Comparison of ENCODE assay signal across 10 mouse cellular contexts in the genomic region with DNA sequence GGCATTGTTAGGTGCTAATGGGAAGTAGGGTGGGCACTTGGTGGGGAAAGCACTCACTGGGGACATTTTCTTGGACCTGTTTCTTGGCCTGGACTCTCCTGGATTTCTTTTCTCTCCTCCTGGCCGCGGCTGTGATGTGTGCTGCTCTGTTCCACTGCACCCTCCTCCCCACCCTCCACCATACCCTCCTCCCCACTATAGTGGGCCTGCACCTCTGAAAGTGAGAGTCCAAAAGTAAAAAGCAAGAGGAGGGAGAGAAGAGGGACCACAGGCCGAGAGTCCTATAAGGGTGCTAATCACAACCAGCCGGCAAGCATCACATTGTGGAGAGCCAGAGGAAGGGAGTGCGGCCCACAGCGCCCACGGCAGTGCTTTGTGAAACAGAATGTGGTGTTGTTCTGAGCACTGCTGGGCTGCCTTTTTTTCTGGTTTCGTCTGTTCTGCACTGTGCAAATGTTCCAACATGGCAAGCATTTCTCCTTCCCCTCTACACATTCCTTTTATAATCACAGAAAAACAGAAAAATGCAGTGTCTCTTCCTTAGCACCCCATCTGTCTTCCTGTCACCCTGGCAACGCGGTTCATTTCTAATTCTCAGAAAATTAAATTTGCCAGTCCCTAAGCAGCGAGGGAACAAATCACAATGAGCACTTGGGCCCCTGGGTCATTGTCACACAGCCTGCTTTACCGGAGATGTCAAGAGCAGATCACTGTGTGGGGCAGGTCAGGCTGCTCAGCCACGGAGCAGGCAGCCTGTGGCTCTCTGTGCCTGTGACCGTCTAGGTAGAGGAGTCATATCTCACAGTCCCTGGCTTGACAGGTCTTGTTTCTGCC. TPM values are rescaled to one million over a fixed set of nuclear protein-coding genes. Genes with fewer than 3 reads are reported as not detected.
DNase-seq lines count a peak whose midpoint lies in the region; ATAC-seq and TF ChIP-seq lines count a peak whose summit lies in the region.
"Had no signal": no experiment of that assay in that cellular context is flagged by ENCODE, and none has a peak within 500 bp of the region (broad histone marks: within the 10 kb centered on the region; RNA-seq: fewer than 3 reads in every experiment).

No protein-coding gene starts in this region.

- no peaks in the 10 kb centered on the region for H3K36me3 ChIP-seq in stomach, embryonic 16.5 days (ENCODE audit: control insufficient read depth, insufficient read depth, low read length)
- H3K36me3 ChIP-seq in stomach, postnatal 0 days (ENCODE audit: control insufficient read depth, insufficient read depth, low read length), result no peaks in the 10 kb centered on the region
- no peaks in the 10 kb centered on the region for H3K36me3 ChIP-seq in hindbrain, postnatal 0 days (ENCODE audit: insufficient read depth, low read length)
- no peaks in the 10 kb centered on the region for H3K36me3 ChIP-seq in limb, embryonic 15.5 days
- H3K36me3 ChIP-seq: G1E; heart, embryonic 15.5 days had no signal

- H3K4me2 ChIP-seq in stomach, embryonic 16.5 days (ENCODE audit: low read depth, low read length), result no peak overlapping the region
- H3K4me2 ChIP-seq in stomach, postnatal 0 days (replicated peaks; ENCODE audit: low read depth), result no peak overlapping the region
- H3K4me2 ChIP-seq in hindbrain, postnatal 0 days (ENCODE audit: low read depth, low read length), result no peak overlapping the region
- no peak overlapping the region for H3K4me2 ChIP-seq in limb, embryonic 15.5 days
- H3K4me2 ChIP-seq: heart, embryonic 15.5 days had no signal

- TF ChIP-seq EP300 in stomach, postnatal 0 days (optimal IDR thresholded peaks at IDR 0.05), result no peak

- TF ChIP-seq CTCF in stomach, postnatal 0 days (IDR thresholded peaks at IDR 0.05; ENCODE audit: low read depth), result no peak
- TF ChIP-seq CTCF in hindbrain, postnatal 0 days (IDR thresholded peaks at IDR 0.05; ENCODE audit: low read depth), result no peak

- H3K27ac ChIP-seq in stomach, embryonic 16.5 days (ENCODE audit: low read length), result peak overlapping the region; percentile 14; the same call in 1 of the 2 replicates
- no peak overlapping the region for H3K27ac ChIP-seq in stomach, postnatal 0 days (replicated peaks)
- peak overlapping the region; percentile 51; the same call in 1 of the 2 replicates for H3K27ac ChIP-seq in hindbrain, postnatal 0 days
- H3K27ac ChIP-seq in limb, embryonic 15.5 days, result 0 out of 2 replicates have a peak overlapping the region, but pooled peaks have one; percentile 38
- H3K27ac ChIP-seq: heart, embryonic 15.5 days had no signal

- H3K27me3 ChIP-seq in stomach, embryonic 16.5 days (ENCODE audit: control insufficient read depth, insufficient read depth, low read length), result no peaks in the 10 kb centered on the region
- H3K27me3 ChIP-seq in stomach, postnatal 0 days (ENCODE audit: control insufficient read depth, insufficient read depth, low read length), result no peaks in the 10 kb centered on the region
- no peaks in the 10 kb centered on the region for H3K27me3 ChIP-seq in hindbrain, postnatal 0 days (ENCODE audit: insufficient read depth, low read length)
- H3K27me3 ChIP-seq in limb, embryonic 15.5 days, result no peaks in the 10 kb centered on the region

- ATAC-seq in stomach, embryonic 16.5 days (ENCODE audit: insufficient read depth, low FRiP score), result no peak
- no peak for ATAC-seq in stomach, postnatal 0 days (ENCODE audit: low FRiP score, low TSS enrichment)
- peak; percentile 57; the same call in 1 of the 2 replicates for ATAC-seq in hindbrain, postnatal 0 days
- no peak for ATAC-seq in limb, embryonic 15.5 days (ENCODE audit: insufficient number of reproducible peaks, low FRiP score, low TSS enrichment, low read depth)

- no peak overlapping the region; the same call in 1 of the 2 replicates for H3K9ac ChIP-seq in stomach, embryonic 16.5 days (ENCODE audit: low read length)
- H3K9ac ChIP-seq in stomach, postnatal 0 days (ENCODE audit: low read length), result no peak overlapping the region
- no peak overlapping the region for H3K9ac ChIP-seq in hindbrain, postnatal 0 days (replicated peaks; ENCODE audit: low read length)
- H3K9ac ChIP-seq in limb, embryonic 15.5 days, result no peak overlapping the region
- H3K9ac ChIP-seq: heart, embryonic 15.5 days had no signal

- intact Hi-C loops in heart, postnatal 10 days (cut with DNase I), result no loop called here

- H3K4me3 ChIP-seq in stomach, embryonic 16.5 days (replicated peaks; ENCODE audit: low read length), result no peak overlapping the region
- H3K4me3 ChIP-seq in stomach, postnatal 0 days (ENCODE audit: low read depth, low read length), result no peak overlapping the region
- no peak overlapping the region for H3K4me3 ChIP-seq in hindbrain, postnatal 0 days (ENCODE audit: low read length)
- H3K4me3 ChIP-seq in limb, embryonic 15.5 days, result no peak overlapping the region
- H3K4me3 ChIP-seq: heart, embryonic 15.5 days had no signal

- no peaks in the 10 kb centered on the region for H3K4me1 ChIP-seq in stomach, embryonic 16.5 days (ENCODE audit: control insufficient read depth, insufficient read depth, low read length)
- H3K4me1 ChIP-seq in stomach, postnatal 0 days (replicated peaks; ENCODE audit: control insufficient read depth, insufficient read depth), result no peaks in the 10 kb centered on the region
- no peaks in the 10 kb centered on the region for H3K4me1 ChIP-seq in hindbrain, postnatal 0 days (ENCODE audit: insufficient read depth, low read length)
- peaks cover 16% of the 10 kb centered on the region for H3K4me1 ChIP-seq in limb, embryonic 15.5 days
- H3K4me1 ChIP-seq: heart, embryonic 15.5 days had no signal

- WGBS in stomach, embryonic 16.5 days, result 49% methylated on average over 14 of the region's 14 CpGs
- 41% methylated on average over 14 of the region's 14 CpGs for WGBS in stomach, postnatal 0 days
- WGBS in hindbrain, postnatal 0 days, result 33% methylated on average over 14 of the region's 14 CpGs
- 34% methylated on average over 14 of the region's 14 CpGs for WGBS in limb, embryonic 15.5 days

- DNase-seq in stomach, postnatal 0 days (ENCODE audit: low spot score), result no peak
- DNase-seq in hindbrain, postnatal 0 days (ENCODE audit: low spot score), result peak; percentile 52
- DNase-seq in spleen, postnatal 10 days (ENCODE audit: low spot score in 2 of 2), result no peak
- DNase-seq in adrenal gland, postnatal 36 days, result no peak
- DNase-seq in testis, postnatal 10 days (ENCODE audit: low spot score), result no peak
- DNase-seq in heart, postnatal 10 days, result no peak

- H3K9me3 ChIP-seq in stomach, embryonic 16.5 days (replicated peaks; ENCODE audit: control insufficient read depth, low read length), result no peaks in the 10 kb centered on the region
- no peaks in the 10 kb centered on the region for H3K9me3 ChIP-seq in stomach, postnatal 0 days (ENCODE audit: control insufficient read depth, low read length)
- no peaks in the 10 kb centered on the region for H3K9me3 ChIP-seq in hindbrain, postnatal 0 days (ENCODE audit: low read length)
- no peaks in the 10 kb centered on the region for H3K9me3 ChIP-seq in limb, embryonic 15.5 days
- H3K9me3 ChIP-seq: G1E; heart, embryonic 15.5 days had no signal

RNA-seq across cellular contexts. Expression of a gene that starts 29.5 kb away (rescaled TPM):
- polyA plus RNA-seq in stomach, embryonic 16.5 days (2015; fragmentation: Nextera tagmentation; extraction: Ambion mirVana), result 1.3 and 1.8 TPM in 2 replicates
- polyA plus RNA-seq in stomach, postnatal 0 days (2015; fragmentation: Nextera tagmentation; extraction: Ambion mirVana), result 1.9 and 2.4 TPM in 2 replicates
- total RNA-seq in hindbrain, postnatal 0 days (2014; rRNA removed), result 3.1 and 4.0 TPM in 2 replicates
- 0.16 and 0.28 TPM in 2 replicates for polyA plus RNA-seq in hindbrain, postnatal 0 days (2015; fragmentation: Nextera tagmentation; extraction: Ambion mirVana)
- polyA plus RNA-seq in limb, embryonic 15.5 days (2015; fragmentation: Nextera tagmentation; extraction: Ambion mirVana), result 1.9 and 4.2 TPM in 2 replicates
- 10 to 100 TPM; 26.9 to 34.3 TPM for total RNA-seq in adrenal gland, postnatal 36 days (2021)
- 10 to 100 TPM; 63.9 to 66.5 TPM for total RNA-seq in heart, postnatal 10 days (2021)
- polyA plus RNA-seq: G1E had no signal

RNA-seq across cellular contexts. Expression of a gene that starts 43.9 kb away (rescaled TPM):
- polyA plus RNA-seq in stomach, embryonic 16.5 days (2015; fragmentation: Nextera tagmentation; extraction: Ambion mirVana), result 0.89 and 0.99 TPM in 2 replicates
- polyA plus RNA-seq in stomach, postnatal 0 days (2015; fragmentation: Nextera tagmentation; extraction: Ambion mirVana), result 0.73 and 1.3 TPM in 2 replicates
- total RNA-seq in hindbrain, postnatal 0 days (2014; rRNA removed), result 1.0 and 1.9 TPM in 2 replicates
- polyA plus RNA-seq in hindbrain, postnatal 0 days (2015; fragmentation: Nextera tagmentation; extraction: Ambion mirVana), result 0.86 and 1.1 TPM in 2 replicates
- polyA plus RNA-seq in limb, embryonic 15.5 days (2015; fragmentation: Nextera tagmentation; extraction: Ambion mirVana), result 1.5 and 3.3 TPM in 2 replicates
- total RNA-seq in adrenal gland, postnatal 36 days (2021), result 100 to 1,000 TPM; 140 to 152 TPM
- total RNA-seq in heart, postnatal 10 days (2021), result 10 to 100 TPM; 15.8 to 19.5 TPM
- polyA plus RNA-seq: G1E had no signal

RNA-seq across cellular contexts. Expression of a gene that starts 52.8 kb away (rescaled TPM):
- 73.5 and 78.0 TPM in 2 replicates for polyA plus RNA-seq in stomach, embryonic 16.5 days (2015; fragmentation: Nextera tagmentation; extraction: Ambion mirVana)
- polyA plus RNA-seq in stomach, postnatal 0 days (2015; fragmentation: Nextera tagmentation; extraction: Ambion mirVana), result 35.4 and 39.3 TPM in 2 replicates
- total RNA-seq in hindbrain, postnatal 0 days (2014; rRNA removed), result 53.6 and 70.6 TPM in 2 replicates
- 74.2 and 78.2 TPM in 2 replicates for polyA plus RNA-seq in hindbrain, postnatal 0 days (2015; fragmentation: Nextera tagmentation; extraction: Ambion mirVana)
- polyA plus RNA-seq in limb, embryonic 15.5 days (2015; fragmentation: Nextera tagmentation; extraction: Ambion mirVana), result 85.4 and 88.3 TPM in 2 replicates
- 10 to 100 TPM; 45.7 to 58.8 TPM for total RNA-seq in adrenal gland, postnatal 36 days (2021)
- total RNA-seq in heart, postnatal 10 days (2021), result 10 to 100 TPM; 19.0 to 19.3 TPM

RNA-seq across cellular contexts. Expression of a gene that starts 55.2 kb away (rescaled TPM):
- polyA plus RNA-seq in stomach, embryonic 16.5 days (2015; fragmentation: Nextera tagmentation; extraction: Ambion mirVana), result 13.1 and 14.4 TPM in 2 replicates
- 12.4 and 12.8 TPM in 2 replicates for polyA plus RNA-seq in stomach, postnatal 0 days (2015; fragmentation: Nextera tagmentation; extraction: Ambion mirVana)
- total RNA-seq in hindbrain, postnatal 0 days (2014; rRNA removed), result 4.9 and 6.1 TPM in 2 replicates
- polyA plus RNA-seq in hindbrain, postnatal 0 days (2015; fragmentation: Nextera tagmentation; extraction: Ambion mirVana), result 10.4 and 11.8 TPM in 2 replicates
- 15.5 and 17.1 TPM in 2 replicates for polyA plus RNA-seq in limb, embryonic 15.5 days (2015; fragmentation: Nextera tagmentation; extraction: Ambion mirVana)
- total RNA-seq in adrenal gland, postnatal 36 days (2021), result 10 to 100 TPM; 12.7 to 15.8 TPM
- total RNA-seq in heart, postnatal 10 days (2021), result 1 to 10 TPM; 8.5 to 9.9 TPM
